Mouse (Mus musculus) right cerebral cortex, adult 18-20 months (tissue): ENCODE results near the gene Pdzrn3.

Source experiments
- DNase-seq: peaks from one replicate; pipeline ENCODE4 v3.0.0; 2022; ENCODE audit warnings: mixed read lengths

Gene Pdzrn3

GRCm38 (mm10) chr6:101366809-101367602, 10.7 kb downstream of the Pdzrn3 start:
- no peak for DNase-seq

GRCm38 (mm10) chr6:101365795-101366194, 11.9 kb downstream of the Pdzrn3 start:
- DNase-seq: no peak

- no peak for DNase-seq
Measured at GRCm38 (mm10) chr6:101363904-101364303, 13.8 kb downstream of the Pdzrn3 start.

GRCm38 (mm10) chr6:101362728-101363127, 15.0 kb downstream of the Pdzrn3 start:
- DNase-seq: no peak

DNA sequence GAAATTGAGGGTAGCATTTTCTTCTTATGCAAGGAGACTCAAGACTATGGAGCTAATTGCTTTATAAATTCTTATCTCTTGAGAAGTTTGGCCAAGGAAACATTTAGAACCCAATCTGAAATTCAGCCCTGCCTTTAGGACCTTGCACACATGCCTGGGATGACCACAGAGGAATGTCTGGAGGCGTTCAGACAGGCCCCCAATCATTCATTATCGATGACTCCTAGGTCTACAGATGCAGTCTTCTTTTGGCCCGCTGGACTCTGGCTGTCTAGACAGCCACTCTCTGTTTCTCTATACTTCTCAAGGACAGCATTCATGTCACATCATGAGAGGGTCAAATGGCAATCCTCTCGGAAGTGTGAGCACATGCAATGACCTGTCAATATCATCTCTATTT, 15.4 kb downstream of the Pdzrn3 start:
- no peak for DNase-seq

- DNase-seq: no peak
Measured at GRCm38 (mm10) chr6:101360211-101360737, 17.4 kb downstream of the Pdzrn3 start.

DNA sequence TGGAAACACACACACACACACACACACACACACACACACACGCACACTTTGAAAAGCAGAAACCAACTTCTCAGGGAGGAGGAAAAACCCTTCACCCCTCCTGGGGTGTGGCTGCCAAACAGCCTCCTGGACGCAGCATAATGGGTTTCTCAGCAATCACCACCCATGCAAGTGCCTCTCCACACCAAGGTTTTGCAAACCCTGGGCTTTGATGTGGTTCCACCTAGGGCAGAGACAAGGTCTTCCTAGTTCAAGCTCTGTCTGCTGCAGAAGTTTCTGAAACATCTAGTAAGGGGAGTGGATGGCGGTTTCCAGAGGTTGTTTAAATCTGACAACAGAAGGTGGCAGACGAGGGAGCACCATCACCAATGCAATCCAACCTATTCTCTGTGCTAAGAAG, 18.1 kb downstream of the Pdzrn3 start:
- DNase-seq: no peak

DNA sequence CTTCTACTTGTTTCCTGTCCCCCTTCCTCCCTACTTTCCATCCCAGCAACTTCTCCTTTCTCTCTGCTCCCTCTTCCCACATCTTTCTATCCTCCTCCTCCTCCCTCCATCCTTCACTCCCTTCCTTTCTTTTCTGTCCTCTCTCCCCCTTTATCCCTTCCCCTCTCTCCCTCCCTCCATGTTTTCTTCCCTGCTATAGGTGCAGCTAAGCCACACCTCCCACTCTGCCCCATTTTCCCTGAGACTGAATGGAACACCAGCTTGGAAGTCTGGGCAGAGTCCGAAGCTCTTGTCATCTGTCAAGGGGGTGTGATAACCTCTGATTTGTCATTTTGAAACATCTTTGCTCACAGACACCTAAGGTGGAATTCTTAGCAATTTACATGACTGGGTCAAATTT, 22.8 kb downstream of the Pdzrn3 start:
- no peak for DNase-seq

- DNase-seq: peak; percentile 69
Measured at GRCm38 (mm10) chr6:101354230-101354881, 23.3 kb downstream of the Pdzrn3 start.

DNA sequence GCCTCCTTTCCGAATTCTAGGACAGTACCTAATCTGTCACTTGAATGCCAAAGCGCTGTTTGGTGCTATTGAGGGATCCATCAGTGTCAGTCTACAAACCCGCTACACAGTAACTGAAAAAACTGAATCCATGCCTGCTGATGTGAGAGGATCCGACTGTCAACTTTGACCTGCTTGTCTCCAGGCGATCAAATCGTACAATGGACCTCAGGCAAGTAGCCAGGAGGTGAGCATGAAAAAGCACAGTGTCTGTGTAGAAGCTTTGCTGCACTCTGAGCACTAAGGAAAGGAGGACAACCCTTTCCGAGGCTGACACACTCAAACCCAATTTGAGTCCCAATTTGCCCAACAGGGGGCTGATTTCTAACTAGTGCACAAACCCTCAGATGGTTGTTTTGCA, 24.0 kb downstream of the Pdzrn3 start:
- DNase-seq: no peak

DNA sequence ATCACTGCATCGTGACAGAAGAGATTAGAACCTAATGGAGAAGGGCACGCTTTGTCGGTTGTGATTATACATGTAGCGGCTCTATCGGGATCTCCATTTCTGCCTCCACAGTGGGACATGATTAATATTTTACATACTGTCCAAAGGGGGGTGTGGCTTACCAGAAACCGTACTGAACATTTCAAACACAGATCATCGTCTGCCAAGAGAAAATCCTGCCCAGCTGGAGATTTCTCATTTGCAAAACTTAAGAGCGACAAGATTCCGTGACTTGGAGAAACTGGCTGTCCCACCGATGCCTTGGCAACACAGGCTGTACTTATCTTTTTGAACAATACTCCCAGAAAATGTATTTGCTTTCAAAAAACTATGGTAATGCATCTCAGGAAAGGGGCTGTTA, 25.1 kb downstream of the Pdzrn3 start:
- no peak for DNase-seq

DNA sequence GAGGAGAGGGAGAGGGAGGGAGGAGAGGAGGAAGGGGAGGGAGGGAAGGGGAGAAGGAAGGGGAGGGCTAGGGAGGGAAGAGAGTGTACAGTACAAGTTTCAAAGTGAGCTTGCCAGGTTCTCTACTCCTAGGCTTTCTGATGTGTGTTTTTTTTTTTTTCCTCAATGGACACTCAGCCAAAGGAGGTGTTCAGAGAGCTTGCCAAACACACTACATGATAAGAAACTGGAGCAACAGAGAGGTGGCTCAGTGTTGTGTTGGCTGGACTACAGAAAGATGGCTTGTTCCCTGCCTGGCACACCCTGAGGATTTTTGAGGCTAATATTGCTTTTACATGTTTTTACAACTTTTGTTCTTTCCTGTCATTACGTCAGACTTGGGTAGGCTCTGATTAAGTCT, 26.6 kb downstream of the Pdzrn3 start:
- DNase-seq: no peak

GRCm38 (mm10) chr6:101350414-101350973, 27.2 kb downstream of the Pdzrn3 start:
- no peak for DNase-seq

DNA sequence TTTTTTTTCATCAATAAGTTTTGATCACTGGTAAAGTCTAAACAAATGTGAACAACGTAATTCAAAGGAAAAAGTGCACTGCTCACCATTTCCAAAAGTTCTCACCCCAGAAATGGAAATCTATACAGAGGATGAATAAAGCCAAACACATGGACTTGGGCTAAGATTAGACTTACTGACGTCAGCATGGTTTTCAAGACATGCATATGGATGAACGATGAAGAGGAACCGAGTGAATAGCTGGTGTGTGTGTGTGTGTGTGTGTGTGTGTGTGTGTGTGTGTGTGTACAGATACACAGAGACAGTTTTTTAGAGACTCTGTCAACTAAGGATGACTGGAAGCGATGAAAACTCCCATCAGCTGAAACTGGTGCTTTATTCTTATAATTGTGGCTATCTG, 29.2 kb downstream of the Pdzrn3 start:
- DNase-seq: peak; percentile 57

GRCm38 (mm10) chr6:101340051-101340450, 37.6 kb downstream of the Pdzrn3 start:
- DNase-seq: no peak

GRCm38 (mm10) chr6:101337842-101338528, 39.7 kb downstream of the Pdzrn3 start:
- no peak for DNase-seq

GRCm38 (mm10) chr6:101336660-101337059, 41.0 kb downstream of the Pdzrn3 start:
- no peak for DNase-seq

- DNase-seq: no peak
Measured at GRCm38 (mm10) chr6:101335744-101336143, 42.0 kb downstream of the Pdzrn3 start.

- DNase-seq: no peak
Measured at GRCm38 (mm10) chr6:101334495-101334894, 43.2 kb downstream of the Pdzrn3 start.

- DNase-seq: no peak
Measured at GRCm38 (mm10) chr6:101330392-101330791, 47.3 kb downstream of the Pdzrn3 start.

- no peak for DNase-seq
Measured at GRCm38 (mm10) chr6:101329499-101329898, 48.2 kb downstream of the Pdzrn3 start.

- no peak for DNase-seq
Measured at GRCm38 (mm10) chr6:101328514-101328913, 49.2 kb downstream of the Pdzrn3 start.

DNA sequence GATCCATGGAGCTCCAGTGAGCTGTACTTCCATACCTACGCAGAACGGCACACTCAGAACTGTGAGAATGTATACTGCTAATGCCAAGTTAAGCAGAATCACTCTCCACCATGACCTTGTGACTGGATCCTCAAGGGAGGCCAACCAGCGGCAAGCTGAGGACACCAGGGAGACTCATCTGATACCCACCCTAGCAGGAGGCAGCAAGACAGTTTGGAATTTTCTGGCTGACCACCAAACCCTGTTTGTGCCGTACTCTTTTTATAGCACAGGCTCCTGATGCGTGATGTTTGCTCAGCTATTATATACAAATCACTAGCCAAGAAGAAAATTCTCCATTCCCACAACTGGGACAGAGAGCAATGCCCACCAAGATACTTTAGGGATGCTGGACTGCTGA, 50.0 kb downstream of the Pdzrn3 start:
- DNase-seq: no peak
